Mouse (Mus musculus): ENCODE data around the gene Dtymk. TPM values are rescaled to one million over a fixed set of nuclear protein-coding genes. Genes with fewer than 3 reads are reported as not detected.
A peak's percentile ranks its signal among the peaks of the same experiment; 100 is the strongest.

Gene Dtymk
- polyA plus RNA-seq, 1 experiment from 2014 or later: 78.9 TPM

DNA sequence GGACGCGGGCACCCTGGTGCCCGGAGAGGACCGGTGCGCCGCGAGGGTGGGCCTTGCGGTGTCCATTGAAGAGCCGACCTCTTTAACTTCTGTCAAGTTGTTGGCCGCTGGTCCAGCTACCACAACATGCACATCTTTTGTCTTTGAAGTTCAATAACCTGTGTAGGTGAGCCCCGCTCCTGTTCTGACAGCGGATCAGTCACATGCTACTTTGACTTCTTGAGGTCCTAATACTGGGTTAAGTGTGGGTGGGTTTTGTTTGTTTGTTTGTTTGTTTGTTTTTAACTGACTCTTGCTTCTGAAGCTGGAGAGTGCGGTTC is 46.5 kb downstream of the Dtymk start:
- no peak for DNase-seq
- under 1% methylated on average over 13 of the region's 13 CpGs for WGBS (ENCODE audit: insufficient replicate concordance)

DNA sequence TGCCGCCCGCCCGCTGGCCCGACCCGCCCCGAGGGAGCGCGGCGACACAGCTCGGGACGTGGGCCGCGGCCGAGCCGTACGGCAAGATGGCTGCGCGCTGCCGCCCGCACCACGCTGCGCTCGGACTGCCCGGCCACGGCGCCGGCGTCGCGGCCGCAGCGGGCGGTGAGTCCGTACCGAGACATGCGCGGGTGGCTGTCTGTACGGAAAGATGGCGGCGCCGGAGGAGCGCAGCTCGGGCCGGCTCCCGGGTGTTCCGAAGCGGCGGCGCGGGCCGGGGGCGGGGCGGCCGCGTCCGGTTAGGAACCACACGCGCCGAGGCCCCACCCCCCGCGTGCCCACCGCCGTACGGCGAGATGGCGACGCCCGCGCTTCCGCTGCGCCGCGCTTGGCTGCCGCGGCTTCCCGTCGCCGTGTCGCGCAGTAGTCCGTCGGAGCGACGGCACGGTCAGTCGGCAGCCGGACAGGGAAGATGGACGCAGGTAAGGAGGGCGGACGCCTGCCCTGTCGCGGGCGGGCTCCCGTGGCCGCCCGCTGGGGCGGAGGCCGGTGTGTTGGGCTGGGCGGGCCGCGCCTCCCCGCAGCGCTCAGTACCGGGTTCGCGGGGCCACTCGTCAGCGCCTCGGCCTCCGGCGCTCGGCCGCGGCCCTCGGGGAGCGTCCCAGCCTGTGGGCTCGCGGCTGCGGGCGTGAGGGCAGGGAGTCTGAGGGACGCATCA is 47.0 kb downstream of the Dtymk start, which contains the start of gene Thap4:
Gene Thap4 (minus strand): TSS at position 292 of the 718 bp plus-strand sequence.
- peak within 1 kb of the TSS; percentile 98 for H3K4me2 ChIP-seq (ENCODE audit: low read depth, low read length)
- H3K9me3 ChIP-seq (ENCODE audit: low read length): no peaks in the 10 kb centered on the region
- peak within 1 kb of the TSS; percentile 98 for H3K4me3 ChIP-seq (ENCODE audit: low read depth, low read length)
- ATAC-seq (peak; percentile 89), DNase-seq (peak; percentile 92)
- peak within 1 kb of the TSS; percentile 95 for H3K27ac ChIP-seq (ENCODE audit: low read depth)
- H3K4me1 ChIP-seq (ENCODE audit: insufficient read depth): peaks cover 26% of the 10 kb centered on the region
- WGBS (ENCODE audit: insufficient replicate concordance): under 1% methylated on average over 78 of the region's 121 CpGs
- peaks cover 8% of the 10 kb centered on the region for H3K36me3 ChIP-seq (replicated peaks; ENCODE audit: insufficient read depth, low read length)
- H3K27me3 ChIP-seq (ENCODE audit: insufficient read depth, low read length): no peaks in the 10 kb centered on the region
- peak within 1 kb of the TSS; percentile 96 for H3K9ac ChIP-seq (replicated peaks)
- TF ChIP-seq CTCF (IDR thresholded peaks at IDR 0.05; ENCODE audit: low read depth) (no peak), EP300 (IDR thresholded peaks at IDR 0.05; ENCODE audit: low read depth) (no peak)

More for the DNA sequence above, 46.5 kb downstream of the Dtymk start:
- H3K4me3 ChIP-seq (ENCODE audit: low read depth, low read length): peak overlapping the region; percentile 98
- H3K4me2 ChIP-seq (ENCODE audit: low read depth, low read length): peak overlapping the region; percentile 98
- no peaks in the 10 kb centered on the region for H3K9me3 ChIP-seq (ENCODE audit: low read length)
- no peak for ATAC-seq
- H3K9ac ChIP-seq (replicated peaks): peak overlapping the region; percentile 96
- TF ChIP-seq EP300 (IDR thresholded peaks at IDR 0.05; ENCODE audit: low read depth) (no peak), CTCF (IDR thresholded peaks at IDR 0.05; ENCODE audit: low read depth) (no peak)
- H3K4me1 ChIP-seq (ENCODE audit: insufficient read depth): peaks cover 29% of the 10 kb centered on the region
- H3K27me3 ChIP-seq (ENCODE audit: insufficient read depth, low read length): no peaks in the 10 kb centered on the region
- H3K36me3 ChIP-seq (replicated peaks; ENCODE audit: insufficient read depth, low read length): peaks cover 5% of the 10 kb centered on the region; the same call in 1 of the 2 replicates
- H3K27ac ChIP-seq (ENCODE audit: low read depth): peak overlapping the region; percentile 95

GRCm38 (mm10) chr1:93753911-93754572 is 47.7 kb downstream of the Dtymk start:
- peak overlapping the region; percentile 98 for H3K4me3 ChIP-seq (ENCODE audit: low read depth, low read length)
- DNase-seq (peak; percentile 55), ATAC-seq (peak; percentile 7)
- H3K27me3 ChIP-seq (ENCODE audit: insufficient read depth, low read length): no peaks in the 10 kb centered on the region
- H3K36me3 ChIP-seq (replicated peaks; ENCODE audit: insufficient read depth, low read length): peaks cover 12% of the 10 kb centered on the region
- peaks cover 28% of the 10 kb centered on the region for H3K4me1 ChIP-seq (ENCODE audit: insufficient read depth)
- peak overlapping the region; percentile 98 for H3K4me2 ChIP-seq (ENCODE audit: low read depth, low read length)
- H3K9ac ChIP-seq (replicated peaks): peak overlapping the region; percentile 96
- peak overlapping the region; percentile 95 for H3K27ac ChIP-seq (ENCODE audit: low read depth)
- 2% methylated on average over 55 of the region's 59 CpGs for WGBS (ENCODE audit: insufficient replicate concordance)
- no peak for TF ChIP-seq CTCF (IDR thresholded peaks at IDR 0.05; ENCODE audit: low read depth)
- no peak for TF ChIP-seq EP300 (IDR thresholded peaks at IDR 0.05; ENCODE audit: low read depth)
- H3K9me3 ChIP-seq (ENCODE audit: low read length): no peaks in the 10 kb centered on the region

DNA sequence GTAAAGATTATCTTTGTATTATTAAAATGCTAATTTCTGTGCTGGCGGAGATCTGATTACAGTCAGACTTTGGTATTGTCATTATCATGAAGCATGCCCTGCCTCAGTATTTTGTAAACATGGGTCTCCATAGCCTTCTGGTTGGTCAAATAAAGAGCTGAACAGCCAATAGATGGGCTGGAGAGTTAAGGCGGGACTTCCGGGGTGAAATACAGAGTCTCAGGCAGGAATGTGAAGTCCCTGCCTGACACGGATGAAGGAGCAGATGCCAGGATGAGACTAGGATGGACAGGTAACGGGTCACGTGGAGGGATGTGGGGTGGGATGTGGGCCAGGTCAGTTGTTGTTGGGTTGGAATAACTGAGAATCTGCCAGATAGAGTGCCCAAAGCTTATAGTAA is 50.4 kb downstream of the Dtymk start, which contains the start of gene Atg4b:
Gene Atg4b (plus strand): TSS at position 211 of the 400 bp plus-strand sequence.
- Histone ChIP-seq H3K4me3 (ENCODE audit: low read depth, low read length) (no peak within 1 kb of the TSS), H3K4me2 (ENCODE audit: low read depth, low read length) (no peak within 1 kb of the TSS), H3K4me1 (ENCODE audit: insufficient read depth) (peaks cover 21% of the 10 kb centered on the region), H3K9me3 (ENCODE audit: low read length) (no peaks in the 10 kb centered on the region), H3K27ac (ENCODE audit: low read depth) (no peak within 1 kb of the TSS), H3K36me3 (replicated peaks; ENCODE audit: insufficient read depth, low read length) (peaks cover 12% of the 10 kb centered on the region), H3K9ac (replicated peaks) (no peak within 1 kb of the TSS), H3K27me3 (ENCODE audit: insufficient read depth, low read length) (no peaks in the 10 kb centered on the region)
- 86% methylated on average over 6 of the region's 6 CpGs for WGBS (ENCODE audit: insufficient replicate concordance)
- TF ChIP-seq CTCF (IDR thresholded peaks at IDR 0.05; ENCODE audit: low read depth): no peak
- TF ChIP-seq EP300 (IDR thresholded peaks at IDR 0.05; ENCODE audit: low read depth): no peak
- ATAC-seq: no peak
- DNase-seq: no peak

DNA sequence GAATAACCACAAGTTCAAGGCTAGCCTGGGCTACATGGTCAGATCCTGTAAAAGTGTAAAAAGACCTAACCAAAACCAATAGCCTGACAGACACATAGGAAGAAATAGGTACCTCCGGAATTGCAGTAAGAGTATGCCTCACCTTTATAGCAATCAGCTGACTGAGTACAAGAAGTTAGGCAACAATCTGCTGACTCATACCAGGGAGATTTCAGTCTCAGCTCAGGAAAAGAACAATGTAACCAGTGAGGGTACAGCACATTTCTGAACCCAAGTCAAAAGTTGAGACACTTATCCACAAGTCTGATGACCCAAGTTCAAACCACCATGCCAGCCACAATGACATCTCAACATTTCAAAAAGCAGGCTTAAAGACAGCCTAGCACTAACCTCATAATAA is 53.2 kb downstream of the Dtymk start:
- H3K9ac ChIP-seq (replicated peaks): no peak overlapping the region
- no peaks in the 10 kb centered on the region for H3K27me3 ChIP-seq (ENCODE audit: insufficient read depth, low read length)
- no peak overlapping the region for H3K4me2 ChIP-seq (ENCODE audit: low read depth, low read length)
- peaks cover 24% of the 10 kb centered on the region for H3K4me1 ChIP-seq (ENCODE audit: insufficient read depth)
- 0 out of 2 replicates have a peak, but pooled peaks have one; percentile 31 for ATAC-seq
- H3K36me3 ChIP-seq (replicated peaks; ENCODE audit: insufficient read depth, low read length): peaks cover 12% of the 10 kb centered on the region
- no peak overlapping the region for H3K4me3 ChIP-seq (ENCODE audit: low read depth, low read length)
- no peak for DNase-seq
- H3K9me3 ChIP-seq (ENCODE audit: low read length): no peaks in the 10 kb centered on the region
- no peak for TF ChIP-seq EP300 (IDR thresholded peaks at IDR 0.05; ENCODE audit: low read depth)
- TF ChIP-seq CTCF (IDR thresholded peaks at IDR 0.05; ENCODE audit: low read depth): no peak
- 85% methylated on average over 1 of the region's 1 CpGs for WGBS (ENCODE audit: insufficient replicate concordance)
- H3K27ac ChIP-seq (ENCODE audit: low read depth): no peak overlapping the region

- TF ChIP-seq EP300 (IDR thresholded peaks at IDR 0.05; ENCODE audit: low read depth): no peak
- DNase-seq: no peak
- WGBS (ENCODE audit: insufficient replicate concordance): 75% methylated on average over 5 of the region's 5 CpGs
Measured at GRCm38 (mm10) chr1:93746179-93746578, 55.6 kb downstream of the Dtymk start.

More at GRCm38 (mm10) chr1:93746179-93746578, 55.6 kb downstream of the Dtymk start:
- Histone ChIP-seq H3K27me3 (ENCODE audit: insufficient read depth, low read length) (no peaks in the 10 kb centered on the region), H3K4me3 (ENCODE audit: low read depth, low read length) (no peak overlapping the region), H3K27ac (ENCODE audit: low read depth) (peak overlapping the region; percentile 6; the same call in 1 of the 2 replicates), H3K4me2 (ENCODE audit: low read depth, low read length) (no peak overlapping the region), H3K36me3 (replicated peaks; ENCODE audit: insufficient read depth, low read length) (peaks cover 12% of the 10 kb centered on the region), H3K9ac (replicated peaks) (no peak overlapping the region), H3K4me1 (ENCODE audit: insufficient read depth) (peaks cover 20% of the 10 kb centered on the region), H3K9me3 (ENCODE audit: low read length) (no peaks in the 10 kb centered on the region)
- ATAC-seq: peak; percentile 50
